Comparison of ENCODE assay signal across 26 mouse cellular contexts in the genomic region with DNA sequence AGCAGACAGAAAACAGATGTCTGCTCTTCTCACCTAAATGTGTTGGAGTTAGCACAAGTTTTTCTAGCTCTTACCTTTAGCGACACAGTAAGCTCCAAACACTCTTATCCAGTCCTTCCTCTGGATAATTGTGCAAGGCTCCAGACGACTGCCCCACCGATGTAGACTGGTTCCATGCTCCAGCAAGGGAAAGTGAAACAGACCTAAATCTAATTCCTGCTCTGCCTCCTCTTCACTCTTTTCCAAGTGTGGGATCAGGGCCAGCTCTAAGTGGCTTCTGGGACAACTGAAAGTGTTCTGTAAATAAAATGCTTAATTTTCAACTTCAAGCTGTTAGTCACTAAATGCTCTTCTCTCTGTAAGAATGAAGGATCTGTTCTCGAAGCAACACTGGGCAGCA.
DNase-seq lines count a peak whose midpoint lies in the region; TF ChIP-seq lines count a peak whose summit lies in the region.
"Had no signal": no experiment of that assay in that cellular context is flagged by ENCODE, and none has a peak within 500 bp of the region (broad histone marks: within the 10 kb centered on the region; RNA-seq: fewer than 3 reads in every experiment).

No protein-coding gene starts in this region.

- WGBS in thymus, adult 2 months: 79% methylated on average over 4 of the region's 4 CpGs

- no peak for TF ChIP-seq CTCF in thymus, adult 2 months (IDR thresholded peaks at IDR 0.05; ENCODE audit: borderline replicate concordance, control insufficient read depth, extremely low read depth, insufficient read depth, low read length, poor library complexity)

- no peaks in the 10 kb centered on the region for H3K4me1 ChIP-seq in thymus, adult 2 months (replicated peaks; ENCODE audit: control insufficient read depth, insufficient read depth, low read length)
- H3K4me1 ChIP-seq: forebrain, embryonic 15.5 days; hindbrain, embryonic 10.5 days; hindbrain, embryonic 15.5 days; limb, embryonic 12.5 days; liver, embryonic 15.5 days; midbrain, embryonic 10.5 days; midbrain, embryonic 15.5 days had no signal

- no peaks in the 10 kb centered on the region for H3K36me3 ChIP-seq in thymus, adult 2 months (ENCODE audit: control insufficient read depth, insufficient read depth, low read length)
- H3K36me3 ChIP-seq: forebrain, embryonic 15.5 days; hindbrain, embryonic 10.5 days; hindbrain, embryonic 15.5 days; limb, embryonic 12.5 days; liver, embryonic 15.5 days; midbrain, embryonic 10.5 days; midbrain, embryonic 15.5 days had no signal

- intact Hi-C loops in left cerebral cortex, postnatal 25 days (cut with DNase I): no loop called here

- no peak overlapping the region for H3K4me3 ChIP-seq in thymus, adult 2 months (ENCODE audit: control insufficient read depth, insufficient read depth, low read length)
- H3K4me3 ChIP-seq: forebrain, embryonic 15.5 days; hindbrain, embryonic 10.5 days; hindbrain, embryonic 15.5 days; layer of hippocampus, adult 2 months; limb, embryonic 12.5 days; liver, embryonic 15.5 days; midbrain, embryonic 10.5 days; midbrain, embryonic 15.5 days had no signal

- H3K27me3 ChIP-seq in thymus, adult 2 months (ENCODE audit: control insufficient read depth, insufficient read depth, low read length): no peaks in the 10 kb centered on the region
- H3K27me3 ChIP-seq: forebrain, embryonic 15.5 days; hindbrain, embryonic 15.5 days; limb, embryonic 12.5 days; liver, embryonic 15.5 days; midbrain, embryonic 15.5 days had no signal

- TF ChIP-seq POLR2A in thymus, adult 2 months (IDR thresholded peaks at IDR 0.05; ENCODE audit: control insufficient read depth, extremely low read depth, insufficient read depth, low read length, poor library complexity): no peak

- H3K27ac ChIP-seq in thymus, adult 2 months (ENCODE audit: control insufficient read depth, insufficient read depth, low read length): no peak overlapping the region
- H3K27ac ChIP-seq: forebrain, embryonic 15.5 days; hindbrain, embryonic 10.5 days; hindbrain, embryonic 15.5 days; layer of hippocampus, adult 2 months; limb, embryonic 12.5 days; liver, embryonic 15.5 days; midbrain, embryonic 10.5 days; midbrain, embryonic 15.5 days had no signal

- DNase-seq in frontal cortex, adult 2 months (ENCODE audit: extremely low spot score in 1 of 2, low spot score in 1 of 2): peak; percentile 23 to 58
- DNase-seq in frontal cortex, postnatal 10 days (ENCODE audit: low spot score in 2 of 2): no peak
- peak; percentile 33 for DNase-seq in right cerebral cortex, adult 18-20 months
- no peak for DNase-seq in right cerebral cortex, postnatal 4 days
- peak; percentile 20 to 71 for DNase-seq in left cerebral cortex, postnatal 25 days (ENCODE audit: low spot score in 2 of 2)
- DNase-seq in skeletal muscle tissue, adult 2 months (ENCODE audit: low read depth, low spot score): peak; percentile 12
- DNase-seq in thymus, adult 2 months: no peak
- DNase-seq in spleen, adult 12 weeks (ENCODE audit: low spot score): no peak
- DNase-seq: adrenal gland, adult 2 months; adrenal gland, postnatal 36 days; B cell, adult 2 months; cerebellum, adult 11 months; heart, postnatal 14 days; kidney, adult 18-20 months; kidney, postnatal 36 days; lung, embryonic 14.5 days; lung, postnatal 14 days; thymus, postnatal 14 days had no signal

Comparison
In these comparisons a context has a peak if more than half of its experiments do, and no peak if none do; other contexts are left out.
1. DNase-seq: peak in frontal cortex, adult 2 months (2 of 2), right cerebral cortex, adult 18-20 months (single experiment), left cerebral cortex, postnatal 25 days (2 of 2) and skeletal muscle tissue, adult 2 months (single experiment); none in frontal cortex, postnatal 10 days (0 of 2), right cerebral cortex, postnatal 4 days (single experiment), thymus, adult 2 months (single experiment) and spleen, adult 12 weeks (single experiment).